In genomic region chr10:12865201-12865600, GRCm38 (mm10) we compare ENCODE assay signal across 19 mouse cellular contexts. TPM values are rescaled to one million over a fixed set of nuclear protein-coding genes. Genes with fewer than 3 reads are reported as not detected.
DNase-seq lines count a peak whose midpoint lies in the region; ATAC-seq lines count a peak whose summit lies in the region.
"Had no signal": no experiment of that assay in that cellular context is flagged by ENCODE, and none has a peak within 500 bp of the region (broad histone marks: within the 10 kb centered on the region; RNA-seq: fewer than 3 reads in every experiment).

No protein-coding gene starts in this region.

- WGBS in midbrain, embryonic 16.5 days, result 85% methylated on average over 6 of the region's 6 CpGs

- no peaks in the 10 kb centered on the region for H3K9me3 ChIP-seq in midbrain, embryonic 16.5 days (replicated peaks; ENCODE audit: control insufficient read depth, low read length, poor library complexity, severe bottlenecking)
- H3K9me3 ChIP-seq: embryonic facial prominence, embryonic 12.5 days; heart, embryonic 10.5 days; liver, embryonic 13.5 days; neural tube, embryonic 12.5 days had no signal

- DNase-seq in adrenal gland, postnatal 10 days, result peak; percentile 64
- DNase-seq in adrenal gland, adult 18-20 months (ENCODE audit: low spot score in 2 of 2), result no peak
- DNase-seq in kidney, postnatal 10 days, result peak; percentile 55
- DNase-seq in kidney, adult 9 months, result no peak
- DNase-seq in testis, postnatal 10 days (ENCODE audit: low spot score), result peak; percentile 58
- no peak for DNase-seq in testis, postnatal 14 days (ENCODE audit: low spot score)
- DNase-seq: cerebellum, adult 11-12 months; gastrocnemius, adult 2 months; layer of hippocampus, adult 9-11 months; liver, embryonic 13.5 days; midbrain, embryonic 14.5 days; right cerebral cortex, postnatal 14 days; thymus, postnatal 14 days had no signal

- no peak for ATAC-seq in midbrain, embryonic 16.5 days
- ATAC-seq: hindbrain, postnatal 0 days; intestine, embryonic 16.5 days had no signal

- H3K4me3 ChIP-seq in midbrain, embryonic 16.5 days (ENCODE audit: low read depth, low read length), result no peak overlapping the region
- H3K4me3 ChIP-seq: embryonic facial prominence, embryonic 12.5 days; gastrocnemius, adult 2 months; heart, embryonic 10.5 days; liver, embryonic 13.5 days; neural tube, embryonic 12.5 days had no signal

- peaks cover 13% of the 10 kb centered on the region for H3K4me1 ChIP-seq in midbrain, embryonic 16.5 days (ENCODE audit: control insufficient read depth, insufficient read depth, low read length)

- no peak overlapping the region for H3K4me2 ChIP-seq in midbrain, embryonic 16.5 days (ENCODE audit: low read length)
- H3K4me2 ChIP-seq: embryonic facial prominence, embryonic 12.5 days; liver, embryonic 13.5 days; neural tube, embryonic 12.5 days had no signal

- no peak overlapping the region for H3K27ac ChIP-seq in midbrain, embryonic 16.5 days (ENCODE audit: low read length)
- H3K27ac ChIP-seq: embryonic facial prominence, embryonic 12.5 days; gastrocnemius, adult 2 months; heart, embryonic 10.5 days; hindbrain, postnatal 0 days; liver, embryonic 13.5 days; neural tube, embryonic 12.5 days had no signal

- no peaks in the 10 kb centered on the region; the same call in 1 of the 2 replicates for H3K27me3 ChIP-seq in midbrain, embryonic 16.5 days (ENCODE audit: control insufficient read depth, insufficient read depth, low read depth, low read length)
- H3K27me3 ChIP-seq: embryonic facial prominence, embryonic 12.5 days; neural tube, embryonic 12.5 days had no signal

- no peak overlapping the region for H3K9ac ChIP-seq in midbrain, embryonic 16.5 days (ENCODE audit: low read depth, low read length)
- H3K9ac ChIP-seq: embryonic facial prominence, embryonic 12.5 days; liver, embryonic 13.5 days; neural tube, embryonic 12.5 days had no signal

- no peaks in the 10 kb centered on the region for H3K36me3 ChIP-seq in midbrain, embryonic 16.5 days (ENCODE audit: control insufficient read depth, insufficient read depth, low read length)
- H3K36me3 ChIP-seq: embryonic facial prominence, embryonic 12.5 days; liver, embryonic 13.5 days; neural tube, embryonic 12.5 days had no signal

RNA-seq across cellular contexts. Expression of gene Utrn, which starts 4.0 kb away (rescaled TPM):
- 10 to 100 TPM; 68.5 to 96.0 TPM for total RNA-seq in adrenal gland, postnatal 10 days (2021)
- total RNA-seq in adrenal gland, adult 18-20 months (2021), result 10 to 100 TPM; 73.1 to 79.5 TPM
- polyA plus RNA-seq in midbrain, embryonic 16.5 days (2015; fragmentation: Nextera tagmentation; extraction: Ambion mirVana), result 17.6 and 18.9 TPM in 2 replicates

Comparison
In these comparisons a context has a peak if more than half of its experiments do, and no peak if none do; other contexts are left out.
1. DNase-seq: peak in adrenal gland, postnatal 10 days (single experiment), kidney, postnatal 10 days (single experiment) and testis, postnatal 10 days (single experiment); none in adrenal gland, adult 18-20 months (0 of 2), kidney, adult 9 months (single experiment) and testis, postnatal 14 days (single experiment).